Mouse (Mus musculus): ENCODE measurements around the gene Rdh12. TPM values are rescaled to one million over a fixed set of nuclear protein-coding genes. Genes with fewer than 3 reads are reported as not detected.

The Rdh12 gene
- 52.2 and 56.5 TPM in 2 replicates for total RNA-seq (2023)

DNA sequence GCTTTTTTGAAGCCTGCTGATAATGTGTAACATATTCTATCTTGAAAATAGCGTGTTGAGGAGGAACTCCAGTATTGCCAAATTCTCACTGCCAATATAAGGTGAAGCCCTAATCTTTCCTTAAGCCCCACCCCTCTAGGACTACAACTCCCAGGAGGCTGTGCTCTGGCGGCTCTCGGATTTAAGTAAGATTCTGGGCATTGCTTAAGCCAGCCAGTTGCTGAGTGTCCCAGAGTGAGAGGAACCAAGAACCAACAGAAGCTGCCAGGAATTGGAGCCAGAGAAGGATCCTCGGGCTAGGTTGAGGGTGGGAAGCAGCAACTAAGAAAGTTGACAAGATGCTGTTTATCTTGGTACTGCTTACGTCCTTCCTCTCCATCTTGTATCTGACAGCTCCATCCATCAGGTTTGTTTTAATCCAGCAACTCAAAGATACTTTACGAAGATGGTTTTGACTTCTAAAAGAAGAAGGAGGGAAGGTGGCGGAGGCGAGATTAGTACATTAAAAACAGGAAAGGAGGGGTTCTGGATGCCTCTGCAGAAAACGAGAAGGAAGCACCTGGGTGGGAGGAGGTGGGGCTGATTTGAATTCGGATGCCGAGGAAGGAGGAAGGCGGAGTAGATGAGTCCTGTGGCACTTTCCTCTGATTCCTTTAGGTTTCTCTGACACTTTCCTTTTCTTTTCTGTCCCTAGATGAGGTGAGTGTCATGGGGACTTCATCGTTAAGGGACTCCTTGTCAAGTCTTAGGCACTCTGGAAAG is at the start of gene Rdh12:
Gene Rdh12 (plus strand): TSS at position 212 of the 762 bp plus-strand sequence.

DNA sequence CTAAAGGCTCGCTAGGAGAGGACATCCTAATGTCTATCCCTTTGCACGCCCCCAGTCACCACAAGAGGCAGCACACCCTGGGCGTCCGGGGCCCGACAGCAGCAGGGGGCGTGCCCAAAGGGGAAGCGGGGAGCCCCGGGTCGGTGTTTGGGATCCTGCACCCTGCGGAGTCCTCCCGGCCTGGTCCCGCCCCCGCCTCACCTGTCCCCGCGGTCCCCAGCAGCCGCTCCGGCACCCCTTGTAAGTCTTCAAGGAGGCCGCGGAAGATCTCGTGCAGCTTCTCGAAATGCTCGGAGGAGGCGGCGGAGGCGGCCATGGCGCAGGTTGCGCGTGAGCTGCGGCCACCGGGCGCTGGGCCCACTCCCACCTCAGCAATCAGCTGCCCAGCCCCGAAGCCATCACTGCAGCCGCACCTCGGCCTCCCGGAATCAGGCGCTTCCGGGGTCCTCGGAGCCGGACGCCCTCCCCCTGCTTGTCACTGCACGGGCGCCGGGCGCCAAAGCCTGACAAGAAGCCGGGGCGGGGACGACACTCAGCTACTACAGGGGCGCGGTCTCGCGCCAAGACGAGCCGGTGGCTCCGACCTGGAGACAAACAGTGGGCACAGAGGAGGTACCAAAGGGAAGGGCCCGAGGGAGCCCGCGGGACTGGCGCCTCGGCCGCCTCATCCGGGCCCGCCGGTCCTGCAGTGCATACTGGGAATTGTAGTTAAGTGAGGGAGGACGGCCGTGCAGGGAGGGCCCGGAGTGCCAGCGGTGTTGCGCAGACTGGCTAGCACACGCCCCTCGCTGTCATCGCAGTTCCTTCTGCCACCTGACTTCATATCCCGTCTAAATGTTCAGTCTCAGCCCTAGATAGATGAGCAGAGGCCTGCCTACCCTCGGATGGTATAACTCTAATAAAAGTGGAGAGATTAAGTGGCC is 36.4 kb upstream of the Rdh12 start, which contains the start of gene Vti1b:
Gene Vti1b (minus strand): TSS at position 649 of the 923 bp plus-strand sequence.

DNA sequence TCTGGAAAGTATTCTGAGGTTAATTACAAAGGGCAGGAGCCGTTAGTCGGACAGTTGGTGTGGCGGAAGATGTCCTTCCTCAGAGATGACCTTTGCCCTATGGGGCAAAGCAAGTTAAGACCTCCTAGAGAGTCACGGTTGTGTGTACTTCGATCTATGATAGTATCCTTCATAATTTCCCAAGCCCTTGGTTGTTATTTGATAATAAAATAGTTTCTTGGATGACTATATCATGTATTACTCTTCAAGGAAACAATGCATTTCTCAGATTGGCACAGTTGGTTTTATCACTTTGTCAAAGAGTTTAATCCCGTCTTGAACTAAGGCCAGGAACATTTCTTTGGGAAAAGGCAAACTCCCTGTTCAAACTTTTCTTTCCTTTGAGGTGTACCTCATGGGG is 16.5 kb upstream of the Rdh12 start, which contains the start of gene Rdh11:
Gene Rdh11 (minus strand): TSS at position 101 of the 400 bp plus-strand sequence.

Other genes starting within 250 kb of the Rdh12 start
- 18.0 and 20.5 TPM in 2 replicates for gene Tmem229b, start 201.3 kb upstream of the Rdh12 start, total RNA-seq (2023)
- 0.09 and 0.32 TPM in 2 replicates for gene Plekhh1, start 179.8 kb upstream of the Rdh12 start, total RNA-seq (2023)
- gene Pigh, start 119.3 kb upstream of the Rdh12 start, total RNA-seq (2023): 3.0 and 3.8 TPM in 2 replicates
- gene Arg2, start 78.1 kb upstream of the Rdh12 start, total RNA-seq (2023): 53.4 and 70.4 TPM in 2 replicates
- 89.9 and 120 TPM in 2 replicates for gene Vti1b, start 36.2 kb upstream of the Rdh12 start, total RNA-seq (2023)
- 22.8 and 24.7 TPM in 2 replicates for gene Rdh11, start 16.6 kb upstream of the Rdh12 start, total RNA-seq (2023)
- gene Zfyve26, start 87.4 kb downstream of the Rdh12 start, total RNA-seq (2023): 66.8 and 78.5 TPM in 2 replicates
- gene Rad51b, start 88.4 kb downstream of the Rdh12 start, total RNA-seq (2023): 2.4 and 5.1 TPM in 2 replicates

Measured in neutrophil, adult 65 days (primary cell).